Mouse (Mus musculus) heart, adult 11 months (tissue): ENCODE data around the gene Thbs1.

ENCODE experiments used
- DNase-seq: peaks from one replicate; pipeline ENCODE4 v3.0.0; 2022

Thbs1 gene

DNA sequence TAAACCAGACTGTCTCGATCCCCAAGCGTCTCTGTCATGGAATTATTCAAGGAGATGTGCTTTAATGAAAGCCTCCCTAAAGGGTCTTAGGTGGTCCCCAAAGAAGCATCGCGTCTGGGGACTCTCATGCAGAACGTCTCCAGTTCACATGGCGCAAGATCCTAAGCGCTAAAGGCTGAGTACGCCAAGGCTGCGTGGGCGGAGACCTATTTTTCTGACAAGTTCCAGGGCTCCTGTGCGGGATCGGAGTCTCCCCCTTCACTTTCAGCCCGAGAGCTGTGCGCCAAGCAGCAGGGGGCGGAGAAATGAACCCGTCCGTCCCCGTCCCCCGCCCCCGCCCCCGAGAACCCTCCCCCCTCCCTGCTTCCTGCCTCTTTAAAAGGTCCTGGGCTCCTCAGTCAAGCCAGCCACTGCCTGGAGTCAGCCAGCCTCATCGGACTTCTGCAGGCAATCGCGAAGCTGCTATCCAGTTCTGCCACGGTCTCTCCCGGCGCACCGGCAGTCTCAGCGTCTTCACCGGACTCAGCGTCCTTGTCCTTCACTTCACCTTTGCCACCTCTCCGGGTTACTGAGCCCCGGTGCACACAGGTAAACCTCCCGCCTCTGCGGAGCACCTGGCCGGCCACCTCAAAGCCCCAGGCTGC, at the start of gene Thbs1:
TSS of gene Thbs1 (plus strand) at position 389 of the 644 bp plus-strand sequence.
- DNase-seq = peak; percentile 98

DNA sequence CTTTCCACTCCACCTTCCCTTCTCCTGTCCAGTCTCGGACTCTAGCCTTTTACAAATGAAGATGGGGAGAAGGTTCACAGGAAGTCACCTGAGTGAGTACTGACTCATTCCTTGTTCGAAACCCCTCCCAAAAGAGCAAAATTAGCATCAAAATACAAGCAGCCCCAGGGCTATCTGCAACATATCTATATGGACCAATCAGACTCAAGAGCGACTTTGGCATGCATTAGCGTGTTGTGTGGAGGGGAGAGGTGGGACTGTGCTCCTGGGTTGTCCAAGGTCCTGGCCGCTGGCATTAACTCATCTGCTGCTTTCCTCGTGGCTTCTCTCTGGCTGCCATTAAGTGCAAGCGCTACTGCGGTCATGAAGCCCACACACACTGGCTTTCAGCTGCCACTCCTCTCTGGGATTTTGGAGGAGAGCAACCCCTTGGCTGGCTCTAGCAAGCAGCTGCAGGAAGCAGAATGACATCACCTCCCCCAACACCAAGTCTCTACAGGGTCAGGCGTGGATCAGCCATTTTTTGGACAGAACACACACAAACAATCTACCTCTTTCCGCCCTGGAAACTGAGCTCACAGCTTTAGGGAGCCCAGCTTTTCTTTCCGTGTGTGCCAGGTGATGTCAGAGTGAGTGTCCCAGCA, 47.4 kb upstream of the Thbs1 start:
- peak; percentile 95 for DNase-seq

DNA sequence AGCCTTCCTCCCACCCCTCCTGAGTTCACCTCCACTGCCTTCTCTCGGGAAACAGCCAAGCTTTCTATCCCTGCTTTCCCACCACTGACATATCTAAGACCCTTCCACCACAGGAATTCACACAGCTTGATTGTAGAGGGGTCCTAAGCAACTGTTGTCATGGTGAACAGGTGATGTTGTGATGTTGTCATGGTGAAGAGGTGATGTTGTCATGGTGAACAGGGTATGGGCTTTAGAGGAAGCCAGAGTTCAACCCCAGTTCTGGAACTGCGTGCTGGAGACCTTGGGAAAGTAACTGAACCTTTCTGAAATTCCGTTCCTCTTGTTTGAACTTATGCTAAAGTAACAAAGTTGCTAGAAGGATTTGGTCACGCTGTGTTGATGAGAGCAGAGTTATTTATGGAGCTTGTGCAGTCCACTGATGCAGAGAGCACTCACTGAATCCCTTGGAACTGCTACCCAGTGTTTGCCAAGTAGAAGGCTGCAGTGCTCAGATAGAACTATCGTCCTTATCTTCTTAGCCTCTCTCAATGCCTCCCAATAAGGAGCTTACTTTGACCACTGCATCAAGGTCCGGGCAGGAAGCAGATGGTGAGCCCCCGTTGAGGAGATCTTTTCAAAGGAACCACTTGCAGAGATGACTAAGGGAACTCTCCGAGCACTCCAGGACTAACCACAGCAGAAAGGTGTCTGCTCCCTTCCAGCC, 45.5 kb upstream of the Thbs1 start:
- no peak for DNase-seq

GRCm38 (mm10) chr2:118069975-118070374, 41.7 kb upstream of the Thbs1 start:
- no peak for DNase-seq

GRCm38 (mm10) chr2:118072811-118073372, 38.8 kb upstream of the Thbs1 start:
- peak; percentile 97 for DNase-seq

- DNase-seq = no peak
Observed at GRCm38 (mm10) chr2:118074030-118074429, 37.6 kb upstream of the Thbs1 start.

- no peak for DNase-seq
Observed at GRCm38 (mm10) chr2:118075165-118075564, 36.5 kb upstream of the Thbs1 start.

- no peak for DNase-seq
Observed at GRCm38 (mm10) chr2:118079131-118079530, 32.5 kb upstream of the Thbs1 start.

- no peak for DNase-seq
Observed at GRCm38 (mm10) chr2:118081581-118081980, 30.1 kb upstream of the Thbs1 start.

- peak; percentile 90 for DNase-seq
Observed at GRCm38 (mm10) chr2:118083652-118084051, 28.0 kb upstream of the Thbs1 start.

GRCm38 (mm10) chr2:118084693-118085092, 27.0 kb upstream of the Thbs1 start:
- no peak for DNase-seq

GRCm38 (mm10) chr2:118085647-118086046, 26.0 kb upstream of the Thbs1 start:
- no peak for DNase-seq

DNA sequence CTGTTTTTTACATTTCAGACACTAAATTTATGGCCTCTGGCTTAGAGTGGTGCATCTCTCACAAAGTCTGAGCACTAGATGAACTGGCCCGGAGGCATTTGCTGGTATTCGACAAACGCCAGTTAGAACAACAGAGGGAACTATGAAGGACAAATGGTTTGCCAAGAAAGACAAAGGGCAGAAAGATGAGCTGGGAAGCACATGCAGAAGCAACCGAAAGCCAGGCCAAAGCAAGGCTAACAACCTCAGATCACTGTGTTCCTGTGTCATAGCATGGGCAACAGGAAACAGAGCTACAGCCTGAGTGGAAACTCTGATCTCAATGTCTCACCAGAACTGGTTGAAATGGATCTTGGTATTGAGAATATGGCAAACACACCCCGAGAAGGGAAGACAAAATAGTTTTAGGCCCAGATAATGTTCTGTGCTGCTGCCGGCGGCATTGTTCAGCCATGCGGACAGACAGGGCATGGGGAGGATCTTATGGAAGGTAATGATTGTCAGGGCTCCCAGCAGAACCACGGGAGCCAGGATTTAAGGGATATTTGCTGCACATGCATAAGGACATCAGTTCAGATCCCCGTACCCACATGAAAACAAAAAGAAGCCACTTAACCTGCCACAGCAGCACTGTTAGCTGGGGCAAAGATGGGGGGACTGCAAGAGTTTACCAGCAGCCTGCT, 24.5 kb upstream of the Thbs1 start:
- DNase-seq = no peak

DNA sequence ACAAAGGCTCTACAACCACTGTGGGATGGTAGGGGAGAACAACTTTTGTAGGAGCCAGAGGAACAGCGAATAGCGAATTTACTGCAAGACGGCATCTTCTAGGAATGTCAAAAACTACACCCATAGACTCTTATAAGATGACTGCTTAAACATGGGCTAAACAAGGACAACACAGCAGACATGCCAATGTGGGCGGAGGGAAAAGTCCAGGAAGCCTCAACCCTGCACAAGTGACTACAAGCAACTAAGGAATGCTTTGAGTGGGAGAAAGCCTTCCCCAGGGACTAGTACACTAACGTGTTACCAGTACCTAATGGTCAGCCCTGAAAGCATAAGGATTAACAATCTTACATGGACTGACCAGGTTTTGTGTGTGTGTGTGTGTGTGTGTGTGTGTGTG, 20.4 kb upstream of the Thbs1 start:
- DNase-seq = no peak

- DNase-seq = no peak
Observed at GRCm38 (mm10) chr2:118099104-118099503, 12.6 kb upstream of the Thbs1 start.

- DNase-seq = peak; percentile 81
Observed at GRCm38 (mm10) chr2:118102169-118102568, 9.5 kb upstream of the Thbs1 start.

- DNase-seq = peak; percentile 96
Observed at GRCm38 (mm10) chr2:118110225-118110915, 1.3 kb upstream of the Thbs1 start.

GRCm38 (mm10) chr2:118111116-118111487, 574 bp upstream of the Thbs1 start:
- peak; percentile 98 for DNase-seq

DNA sequence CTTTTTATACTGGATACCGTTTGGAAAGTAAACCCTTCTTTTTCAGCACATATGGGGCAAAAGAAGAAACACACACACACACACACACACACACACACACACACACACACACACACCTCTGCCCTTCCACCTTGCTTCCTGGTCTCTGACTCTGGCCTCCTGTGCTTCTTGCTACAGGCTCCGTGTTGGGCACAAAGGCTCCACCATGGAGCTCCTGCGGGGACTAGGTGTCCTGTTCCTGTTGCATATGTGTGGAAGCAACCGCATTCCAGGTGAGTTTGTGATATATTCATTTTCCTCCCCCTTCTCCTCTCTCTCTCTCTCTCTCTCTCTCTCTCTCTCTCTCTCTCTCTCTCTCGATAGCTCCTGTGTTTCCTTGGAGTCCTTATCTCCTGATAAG, 762 bp downstream of the Thbs1 start:
- DNase-seq = peak; percentile 77

GRCm38 (mm10) chr2:118112846-118113479, 1.3 kb downstream of the Thbs1 start:
- peak; percentile 92 for DNase-seq

DNA sequence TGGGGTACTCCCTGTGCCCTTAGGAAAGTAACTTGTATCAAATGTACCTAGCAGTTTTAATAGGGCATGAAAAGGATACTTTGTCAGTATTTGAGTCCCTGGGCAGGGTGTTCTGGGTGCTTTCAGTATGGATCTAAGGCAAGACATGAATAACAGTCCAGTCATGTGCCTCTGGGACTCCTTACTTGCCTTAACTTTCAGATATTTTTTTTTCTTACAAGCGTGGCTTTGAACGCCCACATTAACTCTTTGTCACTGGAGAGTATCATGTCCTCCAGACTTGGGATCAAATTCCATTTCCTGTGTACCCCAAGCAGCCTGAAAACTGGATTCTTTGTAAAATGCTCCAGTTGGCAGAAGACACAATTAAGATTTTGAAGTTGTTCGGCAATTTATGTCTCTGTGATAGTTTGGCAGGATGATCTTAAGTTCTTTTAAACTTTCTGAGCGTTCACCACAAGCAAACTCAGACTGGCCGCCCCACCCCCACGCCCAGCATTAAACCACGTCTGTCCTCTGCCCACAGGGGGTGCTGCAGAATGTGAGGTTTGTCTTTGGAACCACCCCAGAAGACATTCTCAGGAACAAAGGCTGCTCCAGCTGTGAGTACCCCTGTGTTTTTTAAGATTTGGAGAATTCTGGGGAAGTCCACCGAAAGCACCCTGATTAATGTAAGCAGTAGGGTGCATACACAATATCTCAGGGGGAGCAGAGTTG, 2.3 kb downstream of the Thbs1 start:
- peak; percentile 89 for DNase-seq
